Mouse (Mus musculus) midbrain, embryonic 13.5 days (tissue): ENCODE measurements at regions not wholly inside any gene's neighbourhood (a gene's known extent, or its start where the extent isn't known, plus 50 kb on each side); places are given as distances from the start of the nearest gene placed in this dataset.

Experiments used
- ATAC-seq: fragments of 200-750 bp; cut with Nextera tagmentation; 2 replicates; pipeline ENCODE4 v1.8.0; 2017; ENCODE audit warnings: mild to moderate bottlenecking, moderate TSS enrichment, moderate library complexity
- H3K27ac ChIP-seq: fragments of 300-500 bp; sonication (generic); 2 replicates; pipeline ENCODE4 v1.5.1; 2015; ENCODE audit warnings: inconsistent platforms, mild to moderate bottlenecking, moderate library complexity
- H3K27me3 ChIP-seq: fragments of 300-500 bp; sonication (generic); 2 replicates; pipeline ENCODE4 v1.6.1; 2015; ENCODE audit warnings: mild to moderate bottlenecking, inconsistent platforms
- H3K36me3 ChIP-seq: fragments of 300-500 bp; sonication (generic); 2 replicates; pipeline ENCODE4 v1.6.1; 2015; ENCODE audit warnings: mild to moderate bottlenecking, inconsistent platforms
- H3K4me1 ChIP-seq: fragments of 300-500 bp; sonication (generic); replicated peaks from 2 replicates; pipeline ENCODE4 v1.6.1; 2015; ENCODE audit warnings: inconsistent platforms
- H3K4me2 ChIP-seq: fragments of 300-500 bp; sonication (generic); replicated peaks from 2 replicates; pipeline ENCODE4 v1.6.1; 2015; ENCODE audit warnings: moderate library complexity, mild to moderate bottlenecking, inconsistent platforms
- H3K4me3 ChIP-seq: fragments of 300-500 bp; sonication (generic); replicated peaks from 2 replicates; pipeline ENCODE4 v1.5.1; 2015; ENCODE audit warnings: mild to moderate bottlenecking, inconsistent platforms
- H3K9ac ChIP-seq: fragments of 300-500 bp; sonication (generic); replicated peaks from 2 replicates; pipeline ENCODE4 v1.6.1; 2015; ENCODE audit warnings: mild to moderate bottlenecking, inconsistent platforms
- H3K9me3 ChIP-seq: fragments of 300-500 bp; sonication (generic); 2 replicates; pipeline ENCODE4 v1.6.1; 2016; ENCODE audit warnings: mild to moderate bottlenecking, inconsistent platforms
- WGBS: fragments of 180-500 bp; shearing (Covaris S2); methylation state at CpG from one replicate; pipeline ENCODE4 v1.1.7; 2015; 5-methylcytosine and 5-hydroxymethylcytosine counted together

DNA sequence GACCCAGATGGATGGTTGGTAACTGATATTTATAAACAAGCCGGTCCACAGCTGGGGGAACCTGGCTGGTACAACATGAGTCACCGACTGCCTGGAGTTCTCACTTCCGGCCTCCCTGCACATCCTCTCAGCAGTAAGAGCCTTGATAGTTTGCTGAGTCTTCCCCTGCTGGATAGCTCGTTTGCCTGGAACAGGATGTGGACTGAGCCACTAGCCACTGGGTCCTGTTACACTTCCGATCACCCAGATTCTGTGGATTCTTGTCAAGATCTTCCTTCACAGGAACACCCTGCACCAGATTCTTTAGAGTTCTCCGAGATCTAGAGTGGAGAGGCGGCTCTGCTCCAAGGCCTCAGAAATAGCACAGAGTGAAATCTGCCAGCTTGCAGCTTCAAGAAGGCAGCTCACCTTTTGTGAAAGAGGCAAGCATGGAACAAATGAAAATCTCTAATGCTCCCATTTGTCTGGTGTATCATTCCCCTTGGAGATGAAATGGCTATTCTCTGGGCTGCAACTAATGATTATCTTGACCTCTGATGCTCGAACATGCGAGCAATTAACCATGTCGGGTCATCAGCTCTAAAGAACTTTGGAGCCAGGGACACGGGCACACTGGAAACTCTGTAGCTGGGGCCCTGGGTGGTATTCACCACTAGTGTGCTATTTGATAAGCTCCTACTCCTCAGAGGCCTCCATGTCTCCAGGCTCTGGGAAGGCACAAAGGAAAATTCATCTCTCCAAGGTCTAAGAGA lies 90.3 kb upstream of the Selenok start:
- ATAC-seq, result no peak

DNA sequence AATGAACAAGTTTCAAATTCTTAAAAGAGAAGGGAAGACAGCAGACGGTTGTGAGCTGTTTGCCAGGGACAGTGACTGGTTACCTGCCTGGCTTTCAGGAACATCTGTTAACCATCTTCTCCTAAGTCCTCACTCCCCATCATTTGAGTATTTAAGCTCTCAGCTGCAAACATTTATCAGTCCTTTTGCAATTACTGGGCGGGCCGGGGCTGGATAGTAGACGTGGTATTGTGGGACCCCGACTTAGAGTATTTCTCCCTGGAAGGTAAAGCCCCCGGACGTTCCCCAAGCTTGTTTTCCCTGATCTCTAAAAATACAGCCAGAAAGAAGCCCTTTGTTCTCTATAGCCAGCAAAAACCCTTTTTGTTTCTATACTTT lies 89.7 kb upstream of the Selenok start:
- no peaks in the 10 kb centered on the region for H3K4me1 ChIP-seq
- no peak overlapping the region for H3K27ac ChIP-seq
- H3K9me3 ChIP-seq, result no peaks in the 10 kb centered on the region
- no peak overlapping the region for H3K4me2 ChIP-seq
- H3K36me3 ChIP-seq, result no peaks in the 10 kb centered on the region
- ATAC-seq, result no peak
- no peak overlapping the region for H3K4me3 ChIP-seq
- no peaks in the 10 kb centered on the region for H3K27me3 ChIP-seq
- H3K9ac ChIP-seq, result no peak overlapping the region
- 90% methylated on average over 7 of the region's 7 CpGs for WGBS

More for the DNA sequence above, 90.3 kb upstream of the Selenok start:
- no peak overlapping the region for H3K4me2 ChIP-seq
- no peak overlapping the region for H3K9ac ChIP-seq
- H3K27ac ChIP-seq, result no peak overlapping the region
- WGBS, result 87% methylated on average over 11 of the region's 11 CpGs
- no peaks in the 10 kb centered on the region for H3K27me3 ChIP-seq
- no peak overlapping the region for H3K4me3 ChIP-seq
- no peaks in the 10 kb centered on the region for H3K9me3 ChIP-seq
- H3K4me1 ChIP-seq, result no peaks in the 10 kb centered on the region
- H3K36me3 ChIP-seq, result no peaks in the 10 kb centered on the region

DNA sequence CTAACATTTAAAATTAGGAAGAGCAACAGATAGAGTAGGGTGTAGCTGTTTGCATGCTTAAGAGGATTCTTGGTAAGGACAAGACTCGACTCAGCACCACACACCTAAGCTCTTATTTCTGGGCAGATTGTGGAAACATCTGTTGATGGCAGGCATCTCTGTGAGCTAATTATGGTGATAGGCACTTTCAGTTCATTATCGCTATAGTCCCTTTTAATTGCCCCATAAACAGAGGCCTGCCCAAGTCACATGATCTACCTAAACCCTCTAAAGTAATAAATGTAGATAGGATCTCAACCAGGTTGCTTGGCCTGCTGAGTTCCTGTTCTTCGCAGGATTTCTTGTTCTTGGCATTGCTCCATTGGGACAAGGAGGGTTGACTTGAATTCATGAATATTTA lies 88.8 kb upstream of the Selenok start:
- no peak for ATAC-seq
- H3K4me2 ChIP-seq, result no peak overlapping the region
- H3K4me1 ChIP-seq, result no peaks in the 10 kb centered on the region
- no peaks in the 10 kb centered on the region for H3K9me3 ChIP-seq
- H3K36me3 ChIP-seq, result no peaks in the 10 kb centered on the region
- WGBS, result 95% methylated on average over 3 of the region's 3 CpGs
- H3K27me3 ChIP-seq, result no peaks in the 10 kb centered on the region
- H3K9ac ChIP-seq, result no peak overlapping the region
- no peak overlapping the region for H3K27ac ChIP-seq
- no peak overlapping the region for H3K4me3 ChIP-seq

DNA sequence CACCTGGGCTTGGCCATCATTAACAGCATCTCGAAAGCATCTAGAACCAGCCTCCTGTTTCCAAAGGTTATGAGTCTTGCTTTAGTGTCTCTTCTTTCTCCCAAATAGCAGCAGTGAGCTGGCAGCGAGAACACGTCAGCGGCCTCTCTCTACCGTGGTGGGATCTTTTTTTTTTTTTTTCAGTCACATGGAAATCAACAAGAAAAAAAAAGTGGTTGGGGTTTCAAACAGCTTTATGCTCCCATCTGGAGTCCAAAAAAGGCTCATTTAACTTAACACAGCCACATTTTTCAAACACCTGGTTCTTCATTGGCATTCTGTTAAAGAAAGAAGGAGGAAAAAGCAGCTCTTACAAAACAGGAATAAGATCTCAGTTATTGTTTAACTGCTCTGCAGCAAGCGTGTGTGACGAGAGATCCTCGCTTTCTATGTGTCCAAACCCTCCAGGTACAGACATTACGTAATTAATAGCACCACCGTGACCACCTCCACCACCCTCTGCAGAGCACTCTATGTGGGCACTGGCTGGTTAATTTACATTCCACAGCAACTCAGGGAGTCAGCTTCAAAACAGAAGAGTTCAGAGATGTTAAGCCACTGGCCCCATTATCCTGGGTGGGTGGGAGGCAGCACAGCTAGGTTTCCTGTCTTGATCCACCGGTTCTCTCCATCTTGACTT lies 85.3 kb upstream of the Selenok start:
- Histone ChIP-seq H3K4me3 (no peak overlapping the region), H3K27ac (no peak overlapping the region), H3K9ac (no peak overlapping the region), H3K4me1 (no peaks in the 10 kb centered on the region), H3K9me3 (no peaks in the 10 kb centered on the region), H3K27me3 (no peaks in the 10 kb centered on the region), H3K4me2 (no peak overlapping the region), H3K36me3 (no peaks in the 10 kb centered on the region)
- ATAC-seq, result no peak
- WGBS, result 85% methylated on average over 11 of the region's 11 CpGs

DNA sequence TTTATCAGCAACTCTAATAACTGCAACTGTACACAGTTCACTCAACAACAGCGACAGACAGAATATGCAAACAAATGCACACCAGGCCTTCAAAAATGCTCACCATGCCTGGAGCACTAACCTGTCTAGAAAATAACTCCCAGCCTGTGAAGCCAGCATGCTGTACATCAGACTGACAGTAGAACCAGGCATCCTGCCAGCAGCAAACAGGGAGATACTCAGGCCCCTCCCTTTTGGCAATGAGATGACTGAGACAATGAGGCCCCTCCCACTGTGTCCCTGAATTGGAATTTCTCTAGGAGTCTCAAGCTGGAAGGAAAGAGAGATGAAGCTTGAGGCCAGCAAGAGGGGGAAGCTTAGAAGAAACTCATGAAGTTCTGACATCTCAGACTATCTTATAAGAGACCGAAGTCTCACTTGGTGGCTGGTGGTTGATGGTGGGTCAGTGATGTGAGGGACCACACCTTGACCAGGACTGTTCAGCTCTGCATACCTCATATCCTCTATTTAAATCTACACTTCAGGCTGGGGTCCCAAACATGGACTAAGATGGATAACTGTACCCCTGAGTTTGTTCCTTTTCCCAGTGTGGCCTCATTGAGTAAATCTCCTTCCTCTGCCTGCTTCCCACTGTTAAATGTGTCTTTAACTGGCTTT lies 72.6 kb upstream of the Selenok start:
- WGBS, result 83% methylated on average over 2 of the region's 2 CpGs

DNA sequence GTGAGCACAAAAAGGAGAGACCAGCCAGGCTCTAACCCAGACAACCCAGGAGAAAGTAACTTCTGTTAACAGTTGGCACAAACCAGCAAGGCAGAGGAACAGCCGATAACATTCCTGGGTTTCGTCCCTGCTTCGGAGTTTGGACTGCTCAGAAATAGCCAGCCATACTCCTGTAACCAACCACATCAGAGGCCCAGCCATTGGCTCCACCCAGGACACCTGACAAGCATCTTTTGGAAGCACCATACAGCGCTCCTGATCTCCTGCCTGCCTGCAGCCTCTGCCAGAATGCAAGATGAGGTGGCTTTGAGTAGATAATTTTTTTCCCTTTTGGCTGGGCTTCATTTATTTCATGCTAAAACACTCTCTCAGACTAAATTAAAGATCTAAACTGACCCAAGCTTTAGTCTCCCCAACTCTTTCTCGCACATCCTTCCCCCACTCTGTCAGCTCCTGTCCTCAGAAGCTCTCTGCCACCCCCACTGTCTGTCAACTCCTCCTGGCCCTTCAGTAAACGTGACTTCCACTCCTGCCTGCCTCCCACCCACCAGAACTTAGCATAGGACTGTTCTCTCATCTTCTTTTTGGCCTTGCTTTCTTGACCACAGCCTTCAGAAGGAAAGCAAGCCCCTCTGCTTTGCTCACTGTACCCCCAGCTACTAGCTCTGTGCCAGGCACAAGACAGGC lies 72.0 kb upstream of the Selenok start:
- Histone ChIP-seq H3K4me2 (no peak overlapping the region), H3K4me1 (peaks cover 6% of the 10 kb centered on the region; the same call in 1 of the 2 replicates), H3K27ac (no peak overlapping the region), H3K4me3 (no peak overlapping the region), H3K36me3 (no peaks in the 10 kb centered on the region), H3K27me3 (no peaks in the 10 kb centered on the region), H3K9ac (no peak overlapping the region), H3K9me3 (no peaks in the 10 kb centered on the region)
- ATAC-seq, result no peak
- 81% methylated on average over 6 of the region's 6 CpGs for WGBS

More for the DNA sequence above, 72.6 kb upstream of the Selenok start:
- ATAC-seq, result no peak
- Histone ChIP-seq H3K9ac (no peak overlapping the region), H3K4me3 (no peak overlapping the region), H3K4me2 (no peak overlapping the region), H3K27me3 (no peaks in the 10 kb centered on the region), H3K27ac (no peak overlapping the region), H3K4me1 (peaks cover 6% of the 10 kb centered on the region; the same call in 1 of the 2 replicates), H3K9me3 (no peaks in the 10 kb centered on the region), H3K36me3 (no peaks in the 10 kb centered on the region)

DNA sequence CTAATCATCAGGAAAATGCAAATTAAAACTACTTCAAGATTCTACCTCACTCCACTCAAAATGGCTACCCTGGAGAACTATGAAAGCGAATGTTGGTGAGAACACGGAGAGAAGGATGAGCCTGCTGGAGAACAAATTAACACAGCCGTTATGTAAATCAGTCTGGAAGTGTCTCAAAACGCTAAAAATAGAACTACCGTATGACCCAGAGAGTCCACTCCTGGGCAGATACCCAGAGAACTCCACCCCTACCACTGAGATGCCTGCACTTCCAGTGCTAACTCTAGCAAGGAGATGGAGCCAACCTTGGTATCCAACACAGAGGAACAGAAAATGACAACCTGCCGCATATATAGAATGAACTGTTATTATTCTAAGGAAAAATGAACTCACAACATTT lies 67.2 kb upstream of the Selenok start:
- Histone ChIP-seq H3K36me3 (no peaks in the 10 kb centered on the region), H3K27me3 (peaks cover 7% of the 10 kb centered on the region; the same call in 1 of the 2 replicates), H3K27ac (no peak overlapping the region), H3K9me3 (no peaks in the 10 kb centered on the region), H3K4me3 (no peak overlapping the region), H3K4me2 (no peak overlapping the region), H3K4me1 (no peaks in the 10 kb centered on the region), H3K9ac (no peak overlapping the region)
- no peak for ATAC-seq
- 85% methylated on average over 6 of the region's 6 CpGs for WGBS

DNA sequence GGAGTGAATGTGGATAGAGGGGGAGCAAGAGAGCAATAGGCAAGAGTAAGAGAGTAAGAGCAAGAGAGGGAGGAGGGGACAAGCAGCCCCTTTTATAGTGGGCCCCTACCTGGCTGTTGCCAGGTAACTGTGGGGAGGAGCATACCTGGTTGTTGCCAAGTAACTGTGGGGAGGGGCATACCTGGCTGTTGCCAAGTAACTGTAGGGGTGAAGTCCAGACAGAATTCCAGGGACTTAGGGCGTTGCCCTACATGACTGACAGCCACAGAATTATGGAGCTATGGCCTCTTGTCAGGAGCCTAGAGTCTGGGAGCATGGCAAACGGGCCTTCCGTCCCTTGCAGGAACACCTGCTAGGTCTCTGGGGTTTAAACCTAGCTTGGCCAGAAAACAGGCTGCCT lies 64.5 kb upstream of the Selenok start:
- H3K4me3 ChIP-seq, result no peak overlapping the region
- H3K9me3 ChIP-seq, result no peaks in the 10 kb centered on the region
- H3K4me1 ChIP-seq, result peaks cover 12% of the 10 kb centered on the region
- no peaks in the 10 kb centered on the region for H3K36me3 ChIP-seq
- 54% methylated on average over 3 of the region's 3 CpGs for WGBS
- no peak overlapping the region for H3K27ac ChIP-seq
- no peak overlapping the region for H3K4me2 ChIP-seq
- H3K27me3 ChIP-seq, result peaks cover 7% of the 10 kb centered on the region; the same call in 1 of the 2 replicates
- no peak overlapping the region for H3K9ac ChIP-seq
- no peak for ATAC-seq

DNA sequence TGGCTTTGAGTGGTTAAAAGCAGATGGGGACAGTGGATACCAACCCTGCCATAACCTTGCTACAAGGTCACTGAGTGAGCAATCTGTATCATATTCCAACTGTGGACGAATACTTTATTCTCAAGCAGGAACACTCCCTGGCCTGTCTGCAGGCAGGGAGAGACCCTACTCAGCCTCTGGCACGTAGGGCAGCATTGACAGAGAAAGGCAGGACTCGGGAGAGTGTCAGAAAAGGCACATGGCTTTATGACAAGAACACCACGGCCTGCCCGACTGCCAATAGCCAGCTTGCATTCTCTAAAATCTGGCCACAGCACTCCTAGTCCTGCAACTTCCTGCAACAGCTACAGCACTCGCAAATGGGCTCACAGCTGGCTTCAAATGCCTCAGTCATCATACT lies 63.3 kb upstream of the Selenok start:
- 83% methylated on average over 6 of the region's 6 CpGs for WGBS
- no peaks in the 10 kb centered on the region for H3K36me3 ChIP-seq
- ATAC-seq, result no peak
- H3K27ac ChIP-seq, result no peak overlapping the region
- no peaks in the 10 kb centered on the region for H3K9me3 ChIP-seq
- H3K4me2 ChIP-seq, result no peak overlapping the region
- H3K27me3 ChIP-seq, result peaks cover 13% of the 10 kb centered on the region; the same call in 1 of the 2 replicates
- no peak overlapping the region for H3K9ac ChIP-seq
- no peak overlapping the region for H3K4me3 ChIP-seq
- peaks cover 12% of the 10 kb centered on the region for H3K4me1 ChIP-seq

DNA sequence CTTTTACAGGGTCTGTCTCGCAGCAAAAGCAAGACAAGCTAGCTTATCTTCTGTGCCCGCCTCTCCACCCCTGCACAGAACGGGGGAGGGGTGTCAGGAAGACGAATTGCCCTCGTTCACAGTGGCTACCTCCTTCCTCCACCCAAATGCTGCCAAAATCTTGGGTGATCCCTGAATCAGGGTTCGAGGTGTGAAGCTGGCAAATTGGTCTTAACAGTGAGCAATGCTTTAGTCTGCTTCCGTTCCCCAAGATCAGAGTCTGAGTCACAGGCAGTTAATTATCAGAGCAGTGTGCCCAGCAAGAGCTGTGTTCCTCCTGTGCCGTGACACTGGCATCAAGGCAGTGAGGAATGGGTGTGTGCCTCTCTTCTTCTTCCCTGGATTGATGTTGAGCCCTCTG lies 58.4 kb upstream of the Selenok start:
- WGBS, result 69% methylated on average over 8 of the region's 8 CpGs
- no peaks in the 10 kb centered on the region for H3K36me3 ChIP-seq
- no peak overlapping the region for H3K4me3 ChIP-seq
- no peak overlapping the region for H3K9ac ChIP-seq
- peaks cover 12% of the 10 kb centered on the region for H3K4me1 ChIP-seq
- no peak overlapping the region for H3K27ac ChIP-seq
- ATAC-seq, result no peak
- H3K4me2 ChIP-seq, result no peak overlapping the region
- no peaks in the 10 kb centered on the region for H3K9me3 ChIP-seq
- H3K27me3 ChIP-seq, result peaks cover 16% of the 10 kb centered on the region; the same call in 1 of the 2 replicates
